Mouse (Mus musculus) kidney, adult 2 months (tissue): ENCODE data around the gene Gemin7.

Experiments
- CTCF ChIP-seq: fragments of 200-500 bp; conservative IDR thresholded peaks from 2 replicates; pipeline ENCODE4 v1.5.1; 2011; ENCODE audit warnings: low read depth, mild to moderate bottlenecking, control low read depth, low read length, moderate library complexity, mixed read lengths; ENCODE audit not compliant: insufficient read depth, insufficient read length
- POLR2A ChIP-seq: fragments of 200-500 bp; IDR thresholded peaks from one replicate; pipeline ENCODE4 v1.6.1; 2011; ENCODE audit warnings: low read depth, low read length, control low read depth

- TF ChIP-seq CTCF, result no peak
- TF ChIP-seq POLR2A, result no peak
Observed at GRCm38 (mm10) chr7:19573776-19574140, 3.6 kb downstream of the Gemin7 start.
